Mouse (Mus musculus) hindbrain, embryonic 12.5 days (tissue): Measurements from ENCODE around the gene Slc6a9. TPM values are rescaled to one million over a fixed set of nuclear protein-coding genes. Genes with fewer than 3 reads are reported as not detected.

ENCODE experiments used
- ATAC-seq: fragments of 200-750 bp; cut with Nextera tagmentation; 2 replicates; pipeline ENCODE4 v1.8.0; 2017; ENCODE audit warnings: moderate TSS enrichment; ENCODE audit not compliant: low FRiP score
- H3K27ac ChIP-seq: fragments of 300-500 bp; sonication (generic); 2 replicates; pipeline ENCODE4 v1.5.1; 2016; ENCODE audit warnings: mild to moderate bottlenecking
- H3K27me3 ChIP-seq: fragments of 300-500 bp; sonication (generic); 2 replicates; pipeline ENCODE4 v1.6.1; 2016; ENCODE audit warnings: mild to moderate bottlenecking
- H3K36me3 ChIP-seq: fragments of 300-500 bp; sonication (generic); 2 replicates; pipeline ENCODE4 v1.6.1; 2016; ENCODE audit warnings: mild to moderate bottlenecking
- H3K4me1 ChIP-seq: fragments of 300-500 bp; sonication (generic); 2 replicates; pipeline ENCODE4 v1.6.1; 2016
- H3K4me2 ChIP-seq: fragments of 300-500 bp; sonication (generic); replicated peaks from 2 replicates; pipeline ENCODE4 v1.6.1; 2016; ENCODE audit warnings: mild to moderate bottlenecking
- H3K4me3 ChIP-seq: fragments of 300-500 bp; sonication (generic); 2 replicates; pipeline ENCODE4 v1.5.1; 2016; ENCODE audit warnings: mild to moderate bottlenecking
- H3K9ac ChIP-seq: fragments of 300-500 bp; sonication (generic); 2 replicates; pipeline ENCODE4 v1.6.1; 2016; ENCODE audit warnings: mild to moderate bottlenecking, moderate library complexity
- H3K9me3 ChIP-seq: fragments of 300-500 bp; sonication (generic); replicated peaks from 2 replicates; pipeline ENCODE4 v1.6.1; 2016; ENCODE audit warnings: mild to moderate bottlenecking
- WGBS: fragments of 180-500 bp; shearing (Covaris S2); methylation state at CpG from one replicate; pipeline ENCODE4 v1.1.7; 2016; 5-methylcytosine and 5-hydroxymethylcytosine counted together
- polyA plus RNA-seq: library from polyadenylated mRNA; unstranded; fragments of >200 nt; fragmentation: Nextera tagmentation; extraction: Ambion mirVana; gene quantifications from 2 replicates; pipeline ENCODE4 v1.2.1, GENCODE M21; 2016

The Slc6a9 gene
- 14.1 and 19.7 TPM in 2 replicates for polyA plus RNA-seq

DNA sequence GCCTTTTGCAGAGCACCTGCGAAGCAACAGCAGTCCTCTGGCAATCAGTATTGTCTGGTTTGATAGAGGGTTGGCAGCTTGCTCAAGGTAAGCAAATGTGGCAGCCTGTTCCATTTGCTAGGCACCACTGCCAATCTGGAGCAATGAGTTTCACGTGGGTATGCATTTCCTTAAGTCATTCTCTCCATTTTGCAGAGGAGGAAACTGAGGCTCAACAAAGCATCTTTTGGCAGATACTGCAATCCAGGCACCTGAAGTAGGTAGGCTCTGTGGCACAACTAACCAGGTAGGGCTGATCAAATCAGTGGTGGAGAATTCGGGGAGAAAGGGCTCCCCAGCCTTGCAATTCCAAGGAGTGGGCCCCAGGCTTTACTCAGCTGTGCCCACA is at the start of gene Slc6a9:
Gene Slc6a9 (plus strand): TSS at position 50 of the 388 bp plus-strand sequence.
- Histone ChIP-seq H3K9ac (peak within 1 kb of the TSS; percentile 74), H3K4me1 (peaks cover 17% of the 10 kb centered on the region), H3K4me2 (peak within 1 kb of the TSS; percentile 89), H3K9me3 (no peaks in the 10 kb centered on the region), H3K27me3 (peaks cover 13% of the 10 kb centered on the region; the same call in 1 of the 2 replicates), H3K36me3 (no peaks in the 10 kb centered on the region), H3K4me3 (peak within 1 kb of the TSS; percentile 76), H3K27ac (peak within 1 kb of the TSS; percentile 81)
- 25% methylated on average over 3 of the region's 3 CpGs for WGBS
- no peak for ATAC-seq

DNA sequence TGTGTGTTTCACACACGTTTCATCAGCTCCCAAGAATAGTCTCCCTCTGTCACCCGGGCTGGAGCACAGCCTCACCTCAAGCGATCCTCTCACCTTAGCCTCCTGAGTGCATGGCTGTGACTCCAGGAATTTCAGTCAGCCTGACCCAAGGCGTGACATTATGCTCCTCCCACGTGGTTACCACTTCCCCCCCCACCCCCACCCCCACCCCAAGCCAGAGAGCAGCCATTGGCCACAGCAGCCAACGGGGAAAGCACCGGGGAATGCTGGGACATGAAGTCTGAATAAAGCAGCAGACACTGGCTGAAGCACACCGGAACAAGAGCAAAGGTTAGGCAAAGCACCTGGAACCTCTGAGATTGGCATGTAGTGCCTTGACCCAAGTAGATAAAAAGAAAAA is 47.3 kb upstream of the Slc6a9 start:
- H3K9me3 ChIP-seq: no peaks in the 10 kb centered on the region
- no peak overlapping the region for H3K4me3 ChIP-seq
- H3K27me3 ChIP-seq: no peaks in the 10 kb centered on the region
- no peaks in the 10 kb centered on the region for H3K4me1 ChIP-seq
- 0 out of 2 replicates have a peak, but pooled peaks have one; percentile 35 for ATAC-seq
- no peak overlapping the region for H3K9ac ChIP-seq
- WGBS: 28% methylated on average over 8 of the region's 8 CpGs
- no peak overlapping the region; the same call in 1 of the 2 replicates for H3K4me2 ChIP-seq
- H3K36me3 ChIP-seq: no peaks in the 10 kb centered on the region
- H3K27ac ChIP-seq: no peak overlapping the region

DNA sequence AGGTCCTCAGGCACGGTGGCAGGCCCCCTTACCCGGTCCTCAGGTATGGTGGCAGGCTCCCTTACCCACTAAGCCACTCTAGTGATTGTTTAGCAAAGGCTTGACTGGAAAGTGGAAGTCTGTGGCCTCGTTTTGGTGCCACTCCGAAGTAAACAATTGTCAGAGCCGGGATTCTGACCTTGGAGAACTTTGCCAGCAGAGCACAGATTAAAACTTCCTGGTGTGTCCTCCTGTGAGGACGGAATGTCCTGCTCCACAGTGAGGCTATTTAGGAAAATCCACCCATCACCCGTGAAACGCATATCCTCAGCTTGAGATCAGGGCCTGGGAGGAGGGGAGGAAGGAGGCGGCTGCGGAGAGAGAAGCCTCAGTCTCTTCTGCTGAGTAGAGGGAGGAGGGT is 46.0 kb upstream of the Slc6a9 start:
- no peak overlapping the region for H3K4me3 ChIP-seq
- H3K27me3 ChIP-seq: no peaks in the 10 kb centered on the region
- no peak for ATAC-seq
- H3K9ac ChIP-seq: no peak overlapping the region
- H3K27ac ChIP-seq: no peak overlapping the region
- no peak overlapping the region for H3K4me2 ChIP-seq
- WGBS: 62% methylated on average over 10 of the region's 10 CpGs
- H3K4me1 ChIP-seq: no peaks in the 10 kb centered on the region
- H3K9me3 ChIP-seq: no peaks in the 10 kb centered on the region
- no peaks in the 10 kb centered on the region for H3K36me3 ChIP-seq

DNA sequence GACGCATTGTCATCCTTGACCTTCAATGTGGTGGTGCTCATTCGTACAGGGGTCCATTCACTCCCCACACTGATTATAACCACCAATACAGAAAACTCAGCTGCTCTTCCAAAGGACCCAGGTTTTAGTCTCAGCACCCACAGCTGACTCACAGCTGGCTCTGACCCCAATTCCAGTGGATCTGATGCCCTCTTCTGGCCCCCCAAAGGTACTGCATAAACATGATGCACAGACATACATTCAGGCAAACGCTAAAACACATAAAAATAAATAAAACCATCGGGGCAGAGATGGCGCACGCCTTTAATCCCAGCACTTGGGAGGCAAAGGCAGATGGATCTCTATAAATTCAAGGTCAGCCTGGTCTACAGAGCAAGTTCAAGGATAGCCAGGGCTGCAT is 34.4 kb upstream of the Slc6a9 start:
- no peaks in the 10 kb centered on the region for H3K27me3 ChIP-seq
- ATAC-seq: no peak
- H3K27ac ChIP-seq: no peak overlapping the region
- no peak overlapping the region for H3K4me2 ChIP-seq
- no peaks in the 10 kb centered on the region for H3K4me1 ChIP-seq
- no peak overlapping the region for H3K4me3 ChIP-seq
- H3K9me3 ChIP-seq: no peaks in the 10 kb centered on the region
- 88% methylated on average over 6 of the region's 6 CpGs for WGBS
- H3K9ac ChIP-seq: no peak overlapping the region
- no peaks in the 10 kb centered on the region for H3K36me3 ChIP-seq

DNA sequence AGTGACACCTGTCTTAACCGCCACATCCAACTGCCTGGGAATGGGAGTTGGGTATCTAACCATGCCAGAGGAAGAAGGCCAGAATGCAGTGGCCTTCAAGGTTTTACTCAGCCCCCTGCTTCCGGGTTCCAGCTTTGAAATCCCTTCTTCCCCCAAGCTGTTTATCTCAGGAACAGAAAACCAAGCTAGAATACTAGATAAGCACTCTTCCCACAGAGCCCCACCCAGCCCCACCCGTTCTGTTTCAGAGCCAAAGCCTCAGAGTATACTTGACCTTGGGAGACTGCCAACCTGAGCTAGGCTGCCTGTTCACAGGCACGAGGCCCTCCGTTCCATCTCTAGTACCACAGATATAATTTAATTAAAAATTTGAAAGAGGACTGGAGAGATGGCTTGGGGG is 27.3 kb upstream of the Slc6a9 start:
- no peak for ATAC-seq
- Histone ChIP-seq H3K27ac (no peak overlapping the region), H3K4me3 (no peak overlapping the region), H3K36me3 (no peaks in the 10 kb centered on the region), H3K4me2 (no peak overlapping the region), H3K4me1 (no peaks in the 10 kb centered on the region), H3K27me3 (no peaks in the 10 kb centered on the region), H3K9ac (no peak overlapping the region), H3K9me3 (no peaks in the 10 kb centered on the region)
- 87% methylated on average over 5 of the region's 5 CpGs for WGBS

DNA sequence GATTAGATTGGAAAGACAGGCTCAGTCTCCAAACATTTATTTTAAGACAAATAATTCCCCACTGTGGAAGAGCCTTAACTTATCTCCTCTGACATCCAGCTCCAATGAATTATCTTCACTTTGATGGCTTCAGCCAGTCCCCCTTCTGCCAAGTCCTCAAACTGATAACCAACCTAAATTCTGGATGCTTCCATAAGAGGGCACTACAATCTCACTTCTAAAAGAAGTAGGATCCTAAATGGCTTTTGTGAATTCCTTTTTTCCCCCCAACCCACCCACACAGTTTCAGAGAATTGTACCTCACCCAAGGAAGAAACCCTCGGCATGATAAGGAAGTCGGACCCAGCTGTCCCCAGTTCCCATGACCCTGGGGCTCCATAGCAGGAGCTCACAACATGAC is 23.4 kb upstream of the Slc6a9 start:
- no peak for ATAC-seq
- Histone ChIP-seq H3K36me3 (no peaks in the 10 kb centered on the region), H3K4me3 (no peak overlapping the region), H3K27me3 (no peaks in the 10 kb centered on the region; the same call in 1 of the 2 replicates), H3K4me1 (no peaks in the 10 kb centered on the region), H3K27ac (no peak overlapping the region), H3K9me3 (no peaks in the 10 kb centered on the region), H3K9ac (no peak overlapping the region), H3K4me2 (no peak overlapping the region)
- whole genome bisulfite sequencing: 74% methylated on average over 2 of the region's 2 CpGs

DNA sequence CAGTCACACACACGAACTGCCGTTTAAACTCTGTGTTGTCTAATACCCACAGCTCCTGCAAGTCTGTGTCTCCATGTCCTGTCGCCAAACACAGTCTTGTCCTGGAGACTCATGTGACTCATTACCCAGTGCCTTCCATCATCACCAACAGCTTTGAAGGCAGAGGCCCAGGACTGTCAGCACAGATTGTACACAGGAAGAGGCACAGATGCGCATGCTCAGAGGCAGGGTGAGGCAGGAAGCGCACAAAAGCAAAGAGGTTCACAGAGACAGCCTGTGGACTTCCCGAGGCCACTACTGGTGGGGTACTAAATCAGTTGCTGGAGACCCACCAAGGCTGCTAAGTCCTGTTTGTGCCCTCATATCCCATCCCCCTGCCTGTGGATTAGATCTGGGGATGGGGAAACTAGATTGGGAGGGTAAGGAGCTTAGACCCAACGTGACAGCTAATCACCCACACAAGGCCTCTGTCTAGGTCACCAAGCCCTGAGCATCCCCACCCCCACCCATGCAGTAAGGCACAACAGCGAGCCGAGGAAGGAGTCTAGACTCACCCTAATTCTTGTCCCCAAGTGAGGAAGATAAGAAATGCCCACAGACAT is 20.6 kb upstream of the Slc6a9 start:
- Histone ChIP-seq H3K36me3 (no peaks in the 10 kb centered on the region), H3K27ac (no peak overlapping the region), H3K27me3 (no peaks in the 10 kb centered on the region; the same call in 1 of the 2 replicates), H3K4me2 (no peak overlapping the region), H3K4me1 (no peaks in the 10 kb centered on the region), H3K4me3 (no peak overlapping the region), H3K9me3 (no peaks in the 10 kb centered on the region), H3K9ac (no peak overlapping the region)
- WGBS: 74% methylated on average over 9 of the region's 9 CpGs
- ATAC-seq: no peak

DNA sequence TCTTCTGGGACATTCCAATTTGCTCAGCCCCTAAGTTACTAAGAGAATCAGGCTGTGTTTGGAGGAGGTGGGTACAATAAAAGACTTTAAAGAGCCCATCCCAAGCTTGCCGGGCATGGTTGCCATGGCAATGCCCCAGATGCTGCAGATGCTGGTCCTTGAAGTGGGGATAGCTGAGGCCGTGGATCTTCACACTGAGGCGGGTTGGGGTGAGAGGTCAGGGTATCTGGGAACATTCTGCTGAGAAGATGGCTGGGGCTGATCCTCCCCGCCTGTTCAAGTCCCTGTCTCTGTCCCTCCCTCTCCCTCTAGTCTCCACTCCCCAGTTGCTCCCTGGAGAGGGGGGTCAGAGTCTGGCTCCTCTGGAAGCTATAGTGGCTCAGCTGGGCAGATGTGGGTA is 20.0 kb upstream of the Slc6a9 start:
- Histone ChIP-seq H3K27me3 (no peaks in the 10 kb centered on the region; the same call in 1 of the 2 replicates), H3K4me2 (no peak overlapping the region), H3K4me1 (no peaks in the 10 kb centered on the region), H3K4me3 (no peak overlapping the region), H3K9me3 (no peaks in the 10 kb centered on the region), H3K27ac (no peak overlapping the region), H3K9ac (no peak overlapping the region), H3K36me3 (no peaks in the 10 kb centered on the region)
- no peak for ATAC-seq
- WGBS: 36% methylated on average over 4 of the region's 4 CpGs

DNA sequence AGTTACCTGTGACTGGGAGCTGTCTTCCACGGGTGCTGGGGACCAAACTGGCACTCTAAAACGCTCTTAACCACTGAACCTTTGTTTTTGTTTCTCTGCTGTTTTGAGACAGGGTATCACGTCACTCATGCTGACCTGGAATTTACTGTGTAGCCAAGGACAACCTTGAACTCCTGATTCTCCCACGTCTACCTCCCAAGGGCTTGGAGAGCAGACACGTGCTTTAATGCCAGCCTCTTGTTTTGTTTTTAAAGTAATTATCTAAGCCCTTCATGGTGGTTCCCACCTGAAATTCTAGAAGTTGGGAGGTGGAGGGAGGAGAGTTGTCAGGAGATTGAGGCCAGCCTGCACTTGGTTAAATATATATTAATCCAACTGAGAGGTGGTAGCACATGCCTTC is 17.5 kb upstream of the Slc6a9 start:
- Histone ChIP-seq H3K27me3 (no peaks in the 10 kb centered on the region; the same call in 1 of the 2 replicates), H3K4me3 (no peak overlapping the region), H3K4me2 (no peak overlapping the region), H3K36me3 (no peaks in the 10 kb centered on the region), H3K4me1 (no peaks in the 10 kb centered on the region), H3K27ac (no peak overlapping the region), H3K9me3 (no peaks in the 10 kb centered on the region), H3K9ac (no peak overlapping the region)
- ATAC-seq: no peak
- WGBS: 74% methylated on average over 5 of the region's 5 CpGs

DNA sequence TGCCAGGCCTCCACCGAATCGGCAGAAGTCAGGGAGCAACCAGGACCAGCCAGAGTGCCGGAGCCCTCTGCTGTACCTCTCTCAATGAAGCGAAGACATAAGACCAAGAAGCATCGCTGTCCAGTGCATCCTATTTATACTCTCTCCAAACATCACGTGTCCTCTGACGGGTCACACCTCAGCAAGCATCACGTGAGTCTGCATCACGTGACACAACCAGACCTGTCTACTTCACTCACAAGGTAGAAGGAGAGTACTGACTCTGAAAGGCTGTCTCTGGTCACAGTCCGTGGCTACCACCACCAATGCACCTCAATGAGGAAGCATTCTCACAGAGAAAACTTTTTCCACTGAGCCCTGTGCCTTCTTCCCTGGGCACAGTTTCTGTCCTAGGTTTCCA is 16.3 kb upstream of the Slc6a9 start:
- no peaks in the 10 kb centered on the region for H3K4me1 ChIP-seq
- no peak overlapping the region for H3K4me2 ChIP-seq
- no peaks in the 10 kb centered on the region; the same call in 1 of the 2 replicates for H3K27me3 ChIP-seq
- no peak for ATAC-seq
- no peaks in the 10 kb centered on the region for H3K36me3 ChIP-seq
- no peak overlapping the region for H3K9ac ChIP-seq
- H3K27ac ChIP-seq: no peak overlapping the region
- no peaks in the 10 kb centered on the region for H3K9me3 ChIP-seq
- 91% methylated on average over 10 of the region's 10 CpGs for WGBS
- no peak overlapping the region for H3K4me3 ChIP-seq

DNA sequence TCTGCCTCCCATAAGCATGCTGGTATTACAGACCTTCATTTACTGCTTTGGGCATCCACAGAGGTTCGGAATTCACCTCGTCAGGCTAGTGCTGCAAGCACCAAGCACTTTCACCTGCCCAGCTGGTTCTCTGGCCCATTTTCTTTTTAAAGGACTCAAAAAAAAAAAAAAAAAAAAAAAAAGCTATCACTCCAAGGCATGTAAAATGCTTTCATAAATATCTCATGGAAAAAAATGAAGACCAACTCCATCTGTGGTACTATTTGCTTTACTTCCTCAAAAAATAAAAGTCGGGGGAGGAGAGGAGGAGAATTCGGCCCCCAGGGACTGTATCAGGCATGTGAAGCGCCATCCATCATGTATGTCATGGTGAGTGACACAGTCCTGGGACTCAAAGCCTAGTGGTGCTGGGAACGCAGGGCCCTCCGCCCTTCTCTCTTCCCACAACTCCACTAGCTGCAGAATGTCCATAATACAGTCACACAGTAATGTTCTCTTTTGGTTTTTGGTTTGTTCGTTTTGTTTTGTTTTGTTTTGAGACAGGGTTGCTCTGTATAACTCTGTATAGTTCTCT is 5.6 kb upstream of the Slc6a9 start:
- Histone ChIP-seq H3K9me3 (no peaks in the 10 kb centered on the region), H3K4me2 (no peak overlapping the region), H3K27me3 (peaks cover 10% of the 10 kb centered on the region; the same call in 1 of the 2 replicates), H3K36me3 (no peaks in the 10 kb centered on the region), H3K9ac (no peak overlapping the region), H3K4me1 (peaks cover 10% of the 10 kb centered on the region), H3K4me3 (no peak overlapping the region), H3K27ac (no peak overlapping the region)
- 56% methylated on average over 8 of the region's 8 CpGs for WGBS
- no peak for ATAC-seq

DNA sequence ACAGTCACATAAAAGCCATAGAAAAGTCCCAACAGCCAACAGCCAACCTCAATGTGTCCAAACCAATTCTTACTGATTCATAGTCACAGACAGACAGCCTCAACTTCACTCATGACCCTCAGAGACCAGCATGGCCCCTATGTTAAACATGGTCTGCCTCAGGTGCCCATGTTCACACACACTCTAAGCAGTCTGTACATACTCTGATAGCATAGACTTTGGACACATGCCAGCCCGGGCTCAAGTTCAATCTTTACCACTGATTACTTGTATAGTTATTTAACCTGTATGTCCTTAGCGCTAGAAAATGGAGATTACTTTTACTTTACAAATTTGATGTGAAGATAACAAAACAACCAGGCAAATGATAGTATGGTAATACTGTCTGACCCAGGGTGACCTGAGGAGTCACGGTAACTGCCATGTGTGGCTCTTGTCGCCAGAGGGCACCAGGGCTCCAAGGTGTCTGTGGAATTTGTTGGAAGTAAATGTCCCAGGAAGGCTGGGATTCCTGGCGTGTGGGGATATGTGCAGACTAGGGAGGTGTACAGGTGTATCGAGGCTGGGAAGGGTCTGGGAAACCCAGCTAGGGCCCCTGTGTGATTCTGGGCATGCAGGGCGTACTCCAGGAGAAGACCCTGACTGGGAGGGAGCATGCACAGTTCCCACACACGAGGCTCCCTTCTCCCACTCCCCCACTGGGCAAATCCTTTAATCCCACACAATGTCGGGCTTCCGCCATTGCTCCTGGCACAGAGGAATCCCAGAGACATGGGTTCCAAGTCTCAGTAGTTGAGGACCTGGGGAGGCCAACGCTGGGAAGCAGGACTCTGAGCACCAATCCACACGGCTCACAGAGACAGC is 4.8 kb upstream of the Slc6a9 start:
- 8% methylated on average over 12 of the region's 12 CpGs for WGBS

More for the DNA sequence above, 4.8 kb upstream of the Slc6a9 start:
- Histone ChIP-seq H3K27me3 (peaks cover 13% of the 10 kb centered on the region; the same call in 1 of the 2 replicates), H3K36me3 (no peaks in the 10 kb centered on the region), H3K27ac (no peak overlapping the region), H3K4me1 (peaks cover 13% of the 10 kb centered on the region), H3K4me3 (no peak overlapping the region), H3K9ac (0 out of 2 replicates have a peak overlapping the region, but pooled peaks have one; percentile 8), H3K4me2 (peak overlapping the region; percentile 24), H3K9me3 (no peaks in the 10 kb centered on the region)
- ATAC-seq: peak; percentile 55
